Mouse (Mus musculus): ENCODE measurements at regions not wholly inside any gene's neighbourhood (a gene's known extent, or its start where the extent isn't known, plus 50 kb on each side); places are given as distances from the start of the nearest gene placed in this dataset.
A peak's percentile ranks its signal among the peaks of the same experiment; 100 is the strongest.
"Not testable (repeated sequence)": the region's sequence is repeated elsewhere in the genome, so short reads cannot be mapped to it uniquely, and the experiment has no call there.

DNA sequence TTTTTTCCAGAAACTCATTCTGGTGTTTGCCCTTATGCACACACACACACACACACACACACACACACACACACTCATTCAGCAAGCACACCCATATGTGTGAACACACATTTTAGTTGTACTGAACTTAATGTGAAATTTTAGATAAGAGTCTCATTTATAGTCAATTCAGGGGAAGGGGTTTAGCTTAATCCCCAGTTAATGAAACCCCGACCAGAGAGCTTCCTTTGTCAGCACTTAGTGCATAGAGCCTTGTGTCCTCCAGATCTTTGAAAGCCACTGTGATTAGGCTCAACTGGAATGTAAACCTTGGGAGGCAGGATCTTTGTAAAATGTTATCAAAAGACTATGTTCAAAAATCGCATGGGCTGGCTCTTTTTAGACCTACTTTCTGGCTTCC is 53.4 kb downstream of the Rps12 start:
- no peak for DNase-seq

DNA sequence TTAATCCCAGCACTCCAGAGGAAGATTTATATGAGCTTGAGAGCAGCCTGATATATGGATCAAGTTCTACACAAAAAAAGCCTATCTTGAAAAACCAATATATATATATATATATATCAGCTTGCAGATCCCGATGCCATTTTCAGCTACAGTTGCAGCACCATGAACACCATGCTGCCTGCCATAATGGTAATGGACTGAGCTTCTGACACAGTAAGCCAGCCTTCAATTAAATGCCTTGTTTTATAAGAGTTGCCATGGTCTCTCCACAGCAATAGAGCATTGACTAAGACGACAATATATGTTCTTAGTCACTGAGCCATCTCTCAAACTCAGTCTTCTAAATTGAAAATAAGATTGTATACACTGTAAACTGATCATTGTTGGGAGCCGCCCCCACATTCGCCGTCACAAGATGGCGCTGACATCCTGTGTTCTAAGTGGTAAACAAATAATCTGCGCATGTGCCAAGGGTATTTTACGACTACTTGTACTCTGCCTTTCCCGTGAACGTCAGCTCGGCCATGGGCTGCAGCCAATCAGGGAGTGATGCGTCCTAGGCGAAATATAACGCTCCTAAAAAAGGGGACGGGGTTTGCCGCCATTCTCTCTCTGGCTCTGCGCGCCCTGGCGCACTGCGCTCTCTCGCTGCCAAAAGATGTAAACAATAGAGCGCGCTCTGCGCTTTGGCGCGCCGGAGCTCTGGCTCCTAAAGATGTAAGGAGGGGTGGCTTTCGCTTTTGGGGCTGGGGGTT is 60.9 kb downstream of the Rps12 start:
- not testable (repeated sequence) for DNase-seq

DNA sequence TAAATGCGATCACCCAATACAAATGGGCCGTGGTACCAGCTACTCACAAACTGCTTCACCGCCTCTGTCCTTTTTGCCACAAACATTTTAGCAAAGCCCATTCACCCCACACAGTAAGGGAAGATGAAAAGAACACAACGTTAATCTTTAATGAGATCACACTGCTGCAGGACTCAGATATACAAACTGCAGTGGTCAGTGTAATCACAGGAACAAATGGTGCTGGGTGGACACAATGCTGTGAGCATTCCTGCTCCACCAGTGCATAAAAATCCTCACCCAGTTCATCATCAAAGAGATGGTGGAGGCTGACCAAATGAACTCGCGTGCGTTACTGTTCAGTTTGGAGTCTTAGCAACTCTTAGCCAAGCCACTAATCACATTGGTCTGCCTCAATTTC is 69.0 kb downstream of the Rps12 start:
- DNase-seq, result no peak

DNA sequence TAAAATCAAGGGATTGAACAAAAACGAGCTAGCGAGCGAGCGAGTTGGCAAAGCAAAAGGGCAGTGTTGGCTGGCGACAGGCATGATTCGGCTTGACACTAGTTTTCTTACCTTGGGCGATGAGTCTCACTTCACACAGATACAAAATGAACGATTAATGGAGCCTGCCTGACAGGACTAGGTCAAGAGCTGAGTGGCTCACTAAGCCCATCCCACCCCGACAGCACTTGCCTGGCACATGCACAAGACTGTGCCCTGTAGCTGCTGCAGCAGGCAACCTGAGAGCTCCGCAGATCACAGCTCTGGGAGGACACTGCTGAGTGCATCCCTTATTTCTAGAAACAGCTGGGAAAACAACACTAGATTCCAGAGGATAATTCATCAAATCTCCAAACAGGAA is 71.6 kb downstream of the Rps12 start:
- no peak for DNase-seq

DNA sequence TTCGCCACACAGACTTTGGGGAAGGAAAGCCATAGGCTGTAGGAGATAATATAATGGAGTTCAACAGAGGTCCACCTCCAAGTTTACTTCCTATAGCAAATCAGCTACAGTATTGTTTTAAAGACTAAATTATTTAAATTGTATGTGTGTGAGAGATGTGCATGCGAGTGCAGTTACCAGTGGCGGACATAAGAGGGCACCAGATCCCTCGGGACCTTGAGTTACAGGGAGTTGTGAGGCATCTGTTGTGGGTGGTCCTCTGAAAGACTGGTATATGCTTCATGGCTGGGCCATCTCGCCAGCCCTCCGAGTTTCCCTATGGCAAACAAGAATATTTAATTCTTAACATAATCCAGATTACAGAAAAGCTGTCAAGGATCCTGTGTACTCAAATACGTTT is 72.0 kb downstream of the Rps12 start:
- DNase-seq, result no peak

DNA sequence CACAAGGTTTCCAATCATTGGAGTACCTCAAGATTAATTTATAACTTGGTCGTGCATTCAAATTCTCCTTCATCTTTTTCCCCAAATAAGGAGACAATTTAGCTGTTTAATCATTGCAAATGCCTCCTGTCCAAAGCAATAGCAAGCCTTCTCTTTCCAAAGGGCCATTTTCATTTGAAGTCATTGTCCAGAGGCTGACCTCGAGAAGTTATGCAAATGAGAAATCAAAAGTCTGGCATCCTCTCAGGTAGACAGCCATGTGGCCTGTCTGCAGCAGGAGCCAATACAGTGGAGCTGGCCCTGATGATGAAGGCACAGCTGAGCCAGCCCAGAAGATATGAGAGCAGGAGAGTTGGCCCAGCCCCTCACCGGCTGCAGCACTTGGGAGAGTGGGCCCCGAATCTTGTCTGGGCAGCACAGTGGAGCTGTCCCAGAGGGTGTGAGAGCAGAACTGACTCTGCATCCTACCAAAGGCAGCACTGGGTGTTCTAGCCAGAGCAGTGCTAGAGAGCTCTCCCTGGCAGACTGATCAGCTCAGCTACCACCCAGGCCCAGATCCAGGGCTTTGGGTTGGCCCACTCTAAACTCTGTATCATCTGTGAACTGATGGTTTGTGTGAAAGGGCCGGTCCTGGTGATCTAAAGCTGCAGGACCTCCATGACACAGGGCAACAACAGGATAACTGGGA is 74.2 kb downstream of the Rps12 start:
- DNase-seq, result peak; percentile 3

DNA sequence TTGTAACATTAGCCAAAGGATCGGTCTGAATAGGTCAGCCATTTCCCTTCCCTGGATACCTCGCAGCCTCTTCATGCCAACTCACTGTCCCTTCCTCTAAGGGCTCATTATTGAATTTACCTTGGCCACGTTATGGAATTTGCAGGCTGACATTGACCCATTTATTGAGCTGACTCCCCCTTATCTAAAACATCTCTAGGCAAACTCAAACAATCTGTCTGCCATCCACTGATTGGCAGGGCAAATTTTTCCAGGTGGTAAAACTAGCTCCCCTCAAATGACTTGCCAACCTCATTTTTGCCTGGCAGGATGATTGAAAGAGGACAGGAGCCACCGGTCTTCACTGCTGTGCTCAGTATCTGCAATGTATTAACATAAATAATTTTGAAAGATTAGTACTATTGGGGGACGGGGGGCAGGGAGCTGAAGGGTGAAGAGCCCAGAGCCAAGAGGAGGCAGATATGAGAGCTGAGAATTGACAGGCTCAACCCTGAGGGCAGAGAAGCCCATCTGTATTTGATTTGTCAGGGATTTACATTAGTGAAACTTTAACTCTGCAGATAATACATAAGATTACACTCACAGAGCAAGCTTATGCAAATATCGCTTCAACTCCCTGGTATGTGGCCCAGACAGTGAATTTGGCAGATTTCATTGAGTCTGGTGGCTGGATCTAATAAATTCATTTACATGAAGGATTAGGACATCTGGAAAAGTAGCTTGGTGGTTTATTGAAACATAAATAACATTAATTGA is 75.5 kb downstream of the Rps12 start:
- no peak for DNase-seq

DNA sequence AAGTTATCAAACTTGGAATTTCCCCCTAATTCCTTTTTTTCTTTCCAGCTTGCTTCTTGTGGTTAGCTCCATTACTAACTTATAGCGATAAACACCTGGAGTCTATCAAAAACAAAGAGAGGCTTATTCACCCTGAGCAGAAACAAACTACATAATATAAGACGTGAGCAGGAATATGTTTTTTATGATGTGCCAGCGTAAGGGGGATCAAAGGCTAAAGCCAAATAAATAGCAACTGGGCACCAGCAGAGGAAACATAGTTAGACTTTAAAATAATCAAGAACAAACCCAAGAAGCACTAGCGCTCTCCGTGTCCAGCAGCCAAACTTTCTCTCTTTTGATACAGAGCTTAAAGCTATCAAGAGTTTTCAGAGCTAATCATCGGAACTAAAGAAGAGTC is 76.1 kb downstream of the Rps12 start:
- no peak for DNase-seq

DNA sequence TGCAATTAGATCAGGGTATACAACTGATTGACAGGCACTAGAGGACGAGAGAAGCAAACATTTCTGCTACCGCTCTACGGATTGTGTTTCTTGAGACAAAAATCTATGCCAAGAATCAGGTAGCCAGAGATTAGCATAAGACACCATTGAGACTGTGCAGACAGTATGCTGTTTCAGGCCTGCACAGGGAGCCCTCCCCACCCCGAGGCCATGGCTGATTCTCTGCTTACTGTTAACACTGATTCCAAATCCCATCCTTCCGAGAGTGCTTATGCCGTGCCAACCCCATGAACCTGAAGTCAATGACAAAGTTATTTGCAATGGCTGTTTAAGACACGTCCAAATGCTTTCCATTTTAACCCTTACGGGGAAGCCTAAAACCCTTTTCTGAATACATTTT is 78.8 kb downstream of the Rps12 start:
- no peak for DNase-seq

DNA sequence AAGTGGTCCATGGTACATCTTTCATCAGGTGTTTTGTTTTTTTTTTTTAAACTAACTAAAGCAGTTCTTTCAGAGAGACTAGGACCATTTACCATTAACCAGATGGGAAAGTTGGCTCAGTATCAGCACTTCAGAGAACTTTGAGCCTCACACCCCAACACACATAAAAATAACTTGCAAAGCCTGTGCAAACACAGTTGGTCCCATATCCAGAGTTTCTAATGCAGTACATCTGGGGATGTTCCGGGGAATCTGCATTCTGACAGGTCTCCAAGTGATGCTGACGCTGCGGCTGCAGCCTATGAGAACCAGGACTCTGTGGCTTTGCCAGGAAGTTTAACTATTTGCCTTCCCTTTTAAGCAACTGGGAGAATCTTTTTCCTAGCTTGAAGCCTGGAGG is 79.9 kb downstream of the Rps12 start:
- DNase-seq, result no peak

DNA sequence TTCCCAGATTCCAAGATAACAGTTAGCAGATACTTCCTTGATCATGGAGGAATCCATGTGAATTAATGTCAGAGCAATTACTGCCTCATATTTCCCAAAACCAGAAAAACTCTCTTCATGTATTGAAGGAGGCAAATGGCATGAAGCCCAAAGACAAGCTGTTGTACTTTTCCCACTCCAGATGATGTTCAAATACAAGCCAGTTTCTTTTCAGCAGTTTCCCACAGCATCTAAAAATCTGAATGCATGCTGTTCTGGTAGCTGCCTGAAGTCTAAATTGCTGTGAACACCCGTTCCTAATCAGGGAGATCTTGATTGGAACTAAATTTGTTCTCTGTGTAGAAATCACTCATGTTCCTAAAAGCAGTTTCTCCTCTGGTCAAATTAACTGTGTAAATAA is 83.0 kb downstream of the Rps12 start:
- no peak for DNase-seq

DNA sequence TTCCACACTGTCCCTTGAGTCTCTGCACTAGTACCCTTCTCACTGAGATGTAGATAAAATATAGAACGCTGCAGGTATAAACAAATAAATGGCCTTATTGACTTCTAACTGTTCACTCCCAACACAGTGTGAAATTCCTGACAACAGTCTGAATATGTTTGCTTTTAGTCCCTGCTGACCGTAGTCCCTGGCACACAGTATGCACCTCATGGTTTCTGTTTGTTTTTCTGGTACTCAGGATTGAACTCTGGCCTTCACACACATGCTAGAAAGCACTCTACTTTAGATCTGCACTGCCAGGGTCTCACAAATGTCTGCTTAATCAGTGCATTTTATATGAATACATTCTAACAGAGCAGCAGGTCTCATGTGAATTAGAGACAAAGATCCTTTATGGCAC is 95.8 kb downstream of the Rps12 start:
- DNase-seq, result no peak

DNA sequence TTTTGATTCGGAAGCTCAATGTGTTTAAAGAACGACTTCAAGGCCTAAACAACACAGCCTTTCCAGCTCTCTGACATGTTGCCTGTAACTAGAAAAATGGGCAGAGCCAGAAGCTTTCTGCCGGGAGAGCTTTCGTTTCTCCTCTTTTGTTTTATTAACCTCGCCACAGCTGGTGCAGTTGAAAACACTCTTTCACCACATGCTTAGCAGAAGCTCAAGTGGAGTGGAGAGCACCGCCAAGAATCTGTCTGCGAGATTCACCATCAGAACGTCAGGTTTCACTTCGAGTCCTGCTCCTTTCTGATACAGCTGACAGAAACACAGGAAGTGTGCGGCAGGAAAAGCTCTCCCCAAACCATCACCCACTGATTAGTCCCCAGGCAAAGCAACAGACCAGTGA is 100.1 kb downstream of the Rps12 start:
- DNase-seq, result no peak

DNA sequence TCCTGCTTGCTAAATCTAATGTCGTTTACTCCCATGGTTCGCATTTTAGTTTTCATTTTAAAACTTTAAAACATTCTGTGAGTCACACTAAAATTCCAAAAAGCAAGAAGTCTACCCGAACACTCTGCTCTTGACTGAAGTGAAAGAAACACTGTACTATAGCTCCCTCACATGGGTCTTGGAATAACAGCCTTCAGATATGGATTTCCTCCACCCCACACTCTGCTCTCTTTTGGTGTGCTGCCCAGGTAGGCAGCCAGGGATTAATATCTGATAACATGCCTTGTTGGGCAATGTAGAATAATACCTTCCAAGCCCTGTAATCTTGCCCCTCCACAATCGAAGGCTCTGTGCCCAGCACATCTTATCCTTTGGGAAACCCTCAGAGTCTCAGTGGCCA is 104.0 kb downstream of the Rps12 start:
- DNase-seq, result no peak

DNA sequence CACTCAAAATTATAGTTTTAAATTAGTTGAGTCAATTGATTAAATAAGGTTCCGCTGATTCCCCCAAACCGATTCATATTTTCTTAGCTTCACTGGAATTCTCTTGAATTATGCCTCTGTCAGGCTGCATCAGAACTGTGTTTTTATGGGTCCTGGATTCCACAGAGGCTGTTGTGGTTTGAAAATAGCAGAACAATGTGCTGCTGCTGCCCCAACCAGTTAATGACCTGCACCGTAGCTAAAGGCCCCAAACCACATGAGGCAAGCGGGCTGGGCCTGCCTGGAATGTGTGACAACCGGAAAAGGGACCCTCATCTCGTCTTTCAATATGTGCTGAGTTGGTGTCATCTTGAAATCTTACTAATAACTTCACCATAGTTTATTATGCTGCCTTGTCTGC is 111.2 kb downstream of the Rps12 start:
- DNase-seq, result no peak

DNA sequence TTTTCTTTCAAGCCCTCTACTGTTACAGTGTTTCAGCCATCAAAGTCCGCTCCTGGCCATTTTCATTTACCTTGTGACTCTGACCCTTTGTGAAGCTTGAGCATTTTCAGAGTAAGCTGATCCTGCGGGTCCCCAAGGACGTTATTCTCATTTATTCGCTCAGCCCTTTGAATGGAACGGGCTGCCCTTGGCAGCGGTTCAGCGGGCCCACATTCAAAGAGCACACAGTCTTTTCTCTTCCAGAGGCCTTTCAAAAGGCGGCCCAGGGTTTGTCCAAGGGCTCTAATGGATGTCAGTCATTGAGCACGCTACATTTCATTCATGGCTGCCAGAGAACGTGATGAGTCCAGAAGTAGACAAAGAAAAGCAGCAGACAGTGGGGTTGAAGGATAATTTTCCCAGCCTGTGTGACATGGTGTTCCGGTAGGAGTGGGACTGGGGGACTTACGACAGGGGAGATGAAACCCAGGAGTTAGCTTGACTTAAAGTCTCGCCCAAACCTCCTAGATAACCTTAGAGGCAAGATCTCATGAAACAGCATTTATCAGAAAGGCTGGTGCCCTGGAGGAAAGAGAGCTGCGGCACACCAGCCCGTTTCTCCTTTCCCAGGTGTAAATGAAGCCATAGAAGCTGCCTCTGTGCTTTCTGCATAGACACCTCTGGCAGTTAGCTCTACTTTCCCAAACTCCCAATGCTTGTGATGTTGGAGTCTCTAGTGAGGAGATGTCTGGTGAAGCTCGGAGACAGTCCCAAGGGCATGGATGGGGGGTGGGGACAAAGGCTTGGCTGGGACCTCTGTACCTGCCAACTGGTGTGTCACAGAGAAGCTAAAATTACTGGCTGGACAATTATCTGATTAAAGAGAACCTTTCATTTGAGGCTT is 112.2 kb downstream of the Rps12 start:
- peak; percentile 7 for DNase-seq

DNA sequence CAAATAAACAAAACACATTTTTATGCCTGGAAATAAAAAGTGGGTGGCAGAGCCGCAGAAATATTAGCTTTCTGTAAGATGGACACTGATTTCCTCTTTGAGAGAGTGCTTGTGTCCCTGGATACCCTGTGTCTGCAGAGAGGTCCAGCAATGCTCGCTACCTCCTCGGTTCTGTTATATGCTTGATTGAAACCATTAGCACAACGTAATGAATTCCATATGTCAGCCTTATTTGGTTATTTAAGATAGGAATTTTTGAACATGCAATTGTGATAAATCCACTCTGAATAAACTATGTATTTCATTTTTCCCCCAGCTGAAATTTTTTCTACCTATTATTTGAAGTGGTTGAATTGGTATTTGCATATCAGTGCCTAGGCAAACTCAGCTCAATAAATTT is 114.8 kb downstream of the Rps12 start:
- no peak for DNase-seq

DNA sequence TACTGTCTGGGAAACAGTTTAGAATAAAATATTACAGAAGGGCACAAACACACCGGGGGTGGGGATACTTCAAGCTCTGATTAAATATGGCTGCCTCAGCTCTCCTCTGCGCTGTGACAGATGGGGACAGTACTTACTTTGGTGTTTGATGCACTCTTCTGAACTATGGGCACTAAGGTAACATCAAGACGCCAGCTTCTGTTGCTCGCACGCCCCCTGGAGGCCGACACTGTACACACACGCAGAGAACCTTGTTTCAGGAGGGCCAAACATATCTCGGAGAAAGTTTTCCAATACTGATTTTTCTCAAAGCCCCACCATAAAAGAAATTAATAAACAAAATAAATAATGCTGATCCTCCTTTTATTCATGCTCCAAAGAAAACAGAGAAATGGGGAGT is 115.6 kb downstream of the Rps12 start:
- peak; percentile 20 for DNase-seq

DNA sequence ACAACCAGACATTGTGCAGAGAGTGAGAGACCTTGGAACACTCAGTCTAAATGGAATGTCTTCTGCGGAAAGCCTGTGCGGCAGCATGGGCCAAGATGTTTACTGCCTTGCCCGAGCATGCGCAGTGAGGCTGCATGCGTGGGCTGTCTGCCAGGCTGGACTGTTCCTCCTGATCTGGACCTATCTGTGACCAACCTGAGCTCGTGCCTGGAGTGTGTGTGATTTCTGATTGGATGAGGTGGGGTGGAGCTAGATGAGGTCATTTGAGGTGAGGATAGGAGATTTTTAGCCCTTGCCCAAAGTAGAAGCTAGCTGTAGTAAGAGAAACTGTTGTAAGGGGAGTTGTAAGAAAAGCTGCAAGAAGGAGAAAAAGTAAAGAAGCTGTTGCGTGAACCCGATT is 121.2 kb downstream of the Rps12 start:
- DNase-seq, result not testable (repeated sequence)

DNA sequence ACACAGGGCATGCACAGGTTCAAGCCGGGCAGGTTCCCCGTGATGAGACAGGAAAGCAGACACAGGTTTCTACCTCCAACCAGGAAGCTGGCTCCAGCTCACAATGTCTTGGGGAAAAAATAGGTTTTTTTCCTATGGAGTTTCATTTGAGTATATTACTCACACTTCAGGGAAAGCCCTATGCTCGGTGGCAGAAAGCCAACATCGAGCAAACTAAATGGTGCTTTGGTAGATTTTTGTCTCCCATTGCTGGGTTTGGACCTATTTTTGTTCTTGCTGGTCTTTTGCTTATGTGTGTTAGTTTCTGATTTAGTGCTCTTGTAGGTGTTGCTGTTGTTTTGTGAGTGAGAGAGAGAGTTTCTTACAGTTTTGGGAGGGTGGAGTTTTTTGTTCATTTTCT is 160.9 kb downstream of the Rps12 start:
- DNase-seq, result no peak

DNA sequence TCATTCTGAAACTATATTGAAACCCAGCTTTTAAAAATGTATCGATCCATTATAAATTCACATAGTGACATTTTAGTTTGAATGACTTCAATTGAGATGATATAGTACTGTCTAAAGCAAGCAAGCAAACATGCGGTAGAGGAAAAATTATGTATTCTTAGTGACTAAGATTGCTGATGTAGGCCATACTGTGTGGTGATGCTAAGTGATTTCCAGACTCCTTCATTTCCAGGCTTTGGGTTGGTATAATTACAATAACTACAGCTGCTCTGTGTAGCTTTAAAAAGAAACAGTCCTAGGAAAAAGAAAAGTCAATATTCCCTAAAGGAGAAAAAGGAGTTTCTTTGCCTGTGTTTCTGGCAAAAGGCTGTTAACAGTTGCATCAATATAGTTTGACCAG is 175.0 kb downstream of the Rps12 start:
- no peak for DNase-seq

DNA sequence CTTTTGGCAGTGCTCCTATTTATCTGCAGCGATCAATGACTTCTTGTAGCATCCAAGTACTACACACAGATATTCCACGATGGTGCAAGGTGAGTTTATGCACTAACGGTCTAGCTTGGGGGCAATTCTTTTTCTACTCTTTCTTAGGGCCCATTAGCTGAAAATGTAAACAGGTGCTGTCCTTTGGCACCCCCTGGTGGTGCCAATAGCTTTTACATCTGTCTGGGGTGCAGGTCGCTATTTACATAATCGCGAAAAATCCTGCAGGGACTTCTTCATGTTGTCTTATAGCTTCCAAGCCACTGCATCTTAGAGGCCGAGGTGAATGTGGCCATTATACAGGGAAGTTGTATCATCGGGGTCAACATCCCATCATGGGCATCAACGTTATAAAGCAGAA is 175.9 kb downstream of the Rps12 start:
- DNase-seq, result peak; percentile 63

DNA sequence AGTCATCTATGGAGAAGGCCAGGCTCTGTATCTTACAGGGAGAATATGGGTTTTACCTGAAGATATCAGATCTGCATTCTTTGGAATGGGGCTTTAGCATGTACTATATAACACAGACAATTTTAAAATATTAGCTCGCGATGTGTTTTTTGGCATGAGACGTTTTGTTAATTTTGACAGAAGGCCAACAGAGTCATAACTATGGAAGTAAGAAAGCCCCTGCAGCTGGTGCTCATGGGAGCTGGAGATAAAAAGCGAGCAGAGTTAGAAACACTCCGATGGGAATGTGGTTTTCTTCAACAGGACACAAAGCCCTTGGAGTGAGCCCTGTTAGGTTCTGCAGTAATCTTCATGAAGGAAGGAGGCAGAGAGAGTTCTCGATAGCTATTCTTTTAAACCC is 176.6 kb downstream of the Rps12 start:
- DNase-seq, result no peak
